Mouse (Mus musculus) midbrain, embryonic 11.5 days (tissue): Measurements from ENCODE around the gene Slc25a22. TPM values are rescaled to one million over a fixed set of nuclear protein-coding genes. Genes with fewer than 3 reads are reported as not detected.

Experiments
- ATAC-seq: fragments of 200-750 bp; cut with Nextera tagmentation; 2 replicates; pipeline ENCODE4 v1.8.0; 2017; ENCODE audit warnings: moderate TSS enrichment, moderate library complexity; ENCODE audit not compliant: low FRiP score
- DNase-seq: peaks from one replicate; pipeline ENCODE4 v3.0.0; 2015; ENCODE audit warnings: low spot score; ENCODE audit errors: missing footprints
- H3K27ac ChIP-seq: fragments of 300-500 bp; sonication (generic); 2 replicates; pipeline ENCODE4 v1.5.1; 2014; ENCODE audit warnings: low read depth, low read length
- H3K27me3 ChIP-seq: fragments of 300-500 bp; sonication (generic); 2 replicates; pipeline ENCODE4 v1.6.1; 2014; ENCODE audit warnings: mild to moderate bottlenecking, low read length, moderate library complexity, mixed read lengths; ENCODE audit not compliant: control insufficient read depth, insufficient read depth
- H3K36me3 ChIP-seq: fragments of 300-500 bp; sonication (generic); 2 replicates; pipeline ENCODE4 v1.6.1; 2014; ENCODE audit warnings: mild to moderate bottlenecking, low read length, moderate library complexity, mixed read lengths; ENCODE audit not compliant: control insufficient read depth, insufficient read depth
- H3K4me1 ChIP-seq: fragments of 300-500 bp; sonication (generic); 2 replicates; pipeline ENCODE4 v1.6.1; 2014; ENCODE audit warnings: low read length; ENCODE audit not compliant: control insufficient read depth, insufficient read depth
- H3K4me2 ChIP-seq: fragments of 300-500 bp; sonication (generic); 2 replicates; pipeline ENCODE4 v1.6.1; 2014; ENCODE audit warnings: mild to moderate bottlenecking, moderate library complexity
- H3K4me3 ChIP-seq: fragments of 300-500 bp; sonication (generic); 2 replicates; pipeline ENCODE4 v1.5.1; 2014; ENCODE audit warnings: low read depth, low read length
- H3K9ac ChIP-seq: fragments of 300-500 bp; sonication (generic); 2 replicates; pipeline ENCODE4 v1.6.1; 2014; ENCODE audit warnings: low read length
- H3K9me3 ChIP-seq: fragments of 300-500 bp; sonication (generic); 2 replicates; pipeline ENCODE4 v1.6.1; 2016; ENCODE audit warnings: low read length; ENCODE audit not compliant: control insufficient read depth
- WGBS: fragments of 180-500 bp; shearing (Covaris S2); extraction: QIAGEN DNeasy Blood & Tissue Kit; methylation state at CpG from one replicate; pipeline ENCODE4 v1.1.7; 2014; 5-methylcytosine and 5-hydroxymethylcytosine counted together
- polyA plus RNA-seq: library from polyadenylated mRNA; unstranded; fragments of >200 nt; fragmentation: Nextera tagmentation; extraction: Ambion mirVana; gene quantifications from 2 replicates; pipeline ENCODE4 v1.2.1, GENCODE M21; 2014

Gene Slc25a22
- polyA plus RNA-seq, 1 experiment from 2014 or later, result 31.9 TPM

DNA sequence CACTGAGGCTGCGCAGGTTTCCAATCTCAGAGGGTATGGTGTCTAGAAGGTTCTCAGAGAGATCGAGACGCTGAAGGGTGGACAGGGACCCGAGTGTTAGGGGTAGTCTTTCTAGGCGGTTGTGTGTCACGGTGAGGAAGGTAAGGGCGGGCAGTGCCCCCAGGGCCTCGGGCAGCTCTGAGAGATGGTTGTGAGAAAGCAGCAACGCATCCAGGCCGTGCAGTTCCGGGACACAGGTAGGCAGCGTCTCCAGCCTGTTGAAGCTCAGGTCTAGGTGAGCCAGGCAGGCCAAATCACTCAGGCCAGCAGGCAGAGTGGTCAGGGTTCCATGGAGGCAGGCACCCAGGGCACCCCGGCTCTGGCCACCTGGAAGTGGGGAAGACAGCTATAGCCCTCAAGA is 4.5 kb upstream of the Slc25a22 start:
- 0 out of 2 replicates have a peak, but pooled peaks cover 2% of the 10 kb centered on the region for H3K36me3 ChIP-seq
- H3K4me3 ChIP-seq, result no peak overlapping the region
- H3K27me3 ChIP-seq, result no peaks in the 10 kb centered on the region
- peak overlapping the region; percentile 70 for H3K9ac ChIP-seq
- WGBS, result 92% methylated on average over 13 of the region's 13 CpGs
- DNase-seq (peak; percentile 44), ATAC-seq (no peak)
- no peaks in the 10 kb centered on the region for H3K9me3 ChIP-seq
- no peak overlapping the region for H3K27ac ChIP-seq
- peaks cover 11% of the 10 kb centered on the region for H3K4me1 ChIP-seq
- peak overlapping the region; percentile 77 for H3K4me2 ChIP-seq

DNA sequence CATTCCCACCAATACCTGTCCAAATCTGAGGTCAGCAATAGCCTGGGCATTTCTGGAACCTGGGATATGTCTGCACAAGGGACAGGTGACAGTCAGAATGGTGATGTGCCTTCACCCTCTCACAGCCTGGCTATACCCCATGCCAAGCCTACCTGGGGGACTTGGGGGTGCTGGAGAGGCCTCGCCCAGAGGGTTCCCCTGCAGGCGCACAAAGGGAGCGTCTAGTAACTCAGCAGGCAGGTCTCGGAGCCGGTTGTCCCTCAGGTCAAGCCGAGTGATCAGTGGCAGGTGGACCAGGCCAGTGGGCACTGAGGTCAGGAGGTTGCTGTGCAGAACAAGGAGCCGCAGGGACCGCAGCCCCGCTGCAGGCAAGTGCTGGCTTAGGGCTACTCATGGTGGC is 3.8 kb upstream of the Slc25a22 start:
- DNase-seq (peak; percentile 69), ATAC-seq (no peak)
- H3K9me3 ChIP-seq, result no peaks in the 10 kb centered on the region
- H3K4me3 ChIP-seq, result no peak overlapping the region
- H3K36me3 ChIP-seq, result 0 out of 2 replicates have a peak, but pooled peaks cover 2% of the 10 kb centered on the region
- no peak overlapping the region for H3K4me2 ChIP-seq
- no peak overlapping the region for H3K9ac ChIP-seq
- H3K27ac ChIP-seq, result no peak overlapping the region
- WGBS, result 94% methylated on average over 9 of the region's 9 CpGs
- peaks cover 18% of the 10 kb centered on the region for H3K4me1 ChIP-seq
- H3K27me3 ChIP-seq, result no peaks in the 10 kb centered on the region

DNA sequence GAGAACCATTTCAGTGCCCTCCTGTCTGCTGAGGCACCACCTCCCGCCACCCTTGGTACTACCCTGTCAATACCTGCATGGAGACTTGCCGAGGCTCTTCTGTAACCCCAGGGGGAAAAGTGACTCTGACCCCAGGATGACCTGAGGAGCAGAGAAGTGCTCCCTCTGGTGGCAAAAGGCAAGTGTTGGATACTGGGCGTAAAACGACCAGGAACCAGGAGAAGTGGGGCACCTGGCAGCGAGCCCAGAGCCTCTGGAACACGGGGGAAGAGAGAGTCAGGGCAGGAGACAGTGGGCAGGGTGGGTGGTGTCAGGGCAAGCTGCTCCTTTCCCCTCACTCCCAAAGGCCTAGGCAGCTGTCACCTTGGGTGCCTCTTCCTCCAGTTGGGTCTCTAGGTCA is 2.9 kb upstream of the Slc25a22 start:
- peaks cover 24% of the 10 kb centered on the region for H3K4me1 ChIP-seq
- H3K27me3 ChIP-seq, result no peaks in the 10 kb centered on the region
- no peaks in the 10 kb centered on the region for H3K9me3 ChIP-seq
- H3K9ac ChIP-seq, result no peak overlapping the region
- H3K4me2 ChIP-seq, result no peak overlapping the region
- no peak overlapping the region for H3K4me3 ChIP-seq
- DNase-seq (peak; percentile 90), ATAC-seq (no peak)
- 0 out of 2 replicates have a peak, but pooled peaks cover 2% of the 10 kb centered on the region for H3K36me3 ChIP-seq
- no peak overlapping the region for H3K27ac ChIP-seq
- WGBS, result 34% methylated on average over 6 of the region's 6 CpGs

DNA sequence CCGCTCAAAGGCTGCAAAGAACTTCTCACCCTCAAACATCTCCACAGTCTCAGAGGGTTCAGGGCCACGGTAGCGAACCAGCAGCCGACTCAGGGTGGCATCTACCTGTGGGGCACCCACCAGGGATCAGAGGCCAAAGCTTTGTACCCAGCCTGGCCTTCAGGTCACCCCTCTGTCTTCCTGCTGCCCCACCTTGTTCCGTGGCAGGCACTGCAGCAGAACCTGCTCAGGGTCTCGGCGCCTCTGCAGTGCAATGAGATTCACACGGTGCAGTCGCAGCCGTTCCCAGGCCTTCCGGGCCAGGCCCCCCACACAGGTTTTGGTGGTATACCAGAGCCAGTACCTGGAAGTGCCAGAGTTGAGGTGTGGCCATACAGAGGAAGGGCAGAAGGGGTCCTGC is 2.1 kb upstream of the Slc25a22 start:
- H3K4me3 ChIP-seq, result no peak overlapping the region
- no peak overlapping the region for H3K4me2 ChIP-seq
- H3K27ac ChIP-seq, result no peak overlapping the region
- H3K9me3 ChIP-seq, result no peaks in the 10 kb centered on the region
- peak; percentile 35 for DNase-seq
- ATAC-seq, result no peak
- H3K4me1 ChIP-seq, result peaks cover 30% of the 10 kb centered on the region
- H3K27me3 ChIP-seq, result no peaks in the 10 kb centered on the region
- no peak overlapping the region for H3K9ac ChIP-seq
- H3K36me3 ChIP-seq, result 0 out of 2 replicates have a peak, but pooled peaks cover 2% of the 10 kb centered on the region
- WGBS, result 93% methylated on average over 11 of the region's 11 CpGs

DNA sequence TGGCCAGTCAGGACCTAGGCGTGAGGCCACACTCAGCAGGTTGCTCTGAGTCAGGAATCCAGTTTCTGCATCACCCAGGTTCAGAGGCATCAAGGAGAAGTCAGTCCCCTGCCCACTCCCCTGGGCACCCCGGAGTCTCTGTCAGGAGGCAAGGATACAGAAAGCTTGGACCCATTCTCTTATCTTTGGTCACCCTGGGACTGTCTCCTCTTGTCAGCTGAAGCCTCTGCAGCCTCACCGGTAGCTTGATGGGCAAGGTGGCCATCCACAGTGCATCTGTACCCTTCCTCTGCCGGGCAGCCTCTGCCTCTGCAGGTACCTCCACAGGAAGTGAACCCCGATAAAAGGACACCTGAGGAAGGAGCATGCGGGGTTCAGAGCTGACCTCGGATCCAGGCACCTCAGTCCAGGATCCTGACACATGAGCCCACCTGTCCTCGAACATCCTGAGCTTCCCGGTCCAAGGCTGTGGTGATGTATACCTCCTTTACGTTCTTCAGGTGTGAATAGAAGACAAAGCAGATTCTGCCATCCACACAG is 1.5 kb upstream of the Slc25a22 start:
- Histone ChIP-seq H3K4me2 (no peak overlapping the region), H3K4me3 (no peak overlapping the region), H3K9me3 (no peaks in the 10 kb centered on the region), H3K27me3 (no peaks in the 10 kb centered on the region), H3K36me3 (0 out of 2 replicates have a peak, but pooled peaks cover 2% of the 10 kb centered on the region), H3K9ac (no peak overlapping the region), H3K27ac (no peak overlapping the region), H3K4me1 (peaks cover 34% of the 10 kb centered on the region)
- WGBS, result 97% methylated on average over 10 of the region's 10 CpGs
- ATAC-seq, result no peak
- no peak for DNase-seq

DNA sequence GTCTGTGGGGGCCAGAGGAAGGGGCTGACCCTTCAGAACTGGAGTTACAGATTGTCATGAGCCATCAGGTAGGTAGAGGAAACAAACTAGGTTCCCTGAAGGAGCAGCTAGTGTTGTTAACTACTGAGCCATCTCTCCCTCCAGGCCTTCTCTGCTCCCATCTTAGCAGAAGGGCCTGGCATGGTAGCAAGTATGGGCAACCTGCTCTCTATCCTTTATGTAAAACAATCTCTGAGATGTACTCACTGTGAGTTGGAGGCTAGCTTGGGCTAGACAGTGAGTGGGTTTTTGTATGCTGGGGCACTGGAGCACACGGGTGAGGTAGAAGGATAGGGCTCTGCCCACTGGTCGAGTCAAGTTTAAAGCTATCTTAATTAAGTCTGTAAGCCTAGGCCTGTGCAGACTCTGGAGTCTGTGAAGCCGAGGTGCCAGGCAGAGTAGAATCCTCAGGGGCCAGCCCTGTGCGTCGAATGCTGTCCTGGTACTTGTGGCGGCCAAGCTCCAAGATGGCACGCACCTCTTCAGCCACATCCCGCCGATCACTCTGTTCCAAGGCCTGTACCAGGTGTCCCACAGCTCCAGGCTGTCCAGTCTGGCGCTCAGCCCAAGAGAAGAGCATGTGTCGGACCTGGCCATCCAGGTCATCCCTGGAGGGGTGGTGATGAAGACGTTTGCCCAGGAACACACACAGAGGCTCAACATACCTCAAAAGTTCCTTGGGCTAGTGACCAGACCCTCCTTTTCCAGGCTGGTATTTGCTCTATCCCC is 693 bp upstream of the Slc25a22 start:
- DNase-seq (peak; percentile 64), ATAC-seq (no peak)
- Histone ChIP-seq H3K4me2 (no peak overlapping the region), H3K4me1 (peaks cover 39% of the 10 kb centered on the region), H3K36me3 (0 out of 2 replicates have a peak, but pooled peaks cover 2% of the 10 kb centered on the region), H3K4me3 (no peak overlapping the region), H3K9me3 (no peaks in the 10 kb centered on the region), H3K27me3 (no peaks in the 10 kb centered on the region), H3K9ac (no peak overlapping the region), H3K27ac (no peak overlapping the region)
- WGBS, result 91% methylated on average over 12 of the region's 12 CpGs

DNA sequence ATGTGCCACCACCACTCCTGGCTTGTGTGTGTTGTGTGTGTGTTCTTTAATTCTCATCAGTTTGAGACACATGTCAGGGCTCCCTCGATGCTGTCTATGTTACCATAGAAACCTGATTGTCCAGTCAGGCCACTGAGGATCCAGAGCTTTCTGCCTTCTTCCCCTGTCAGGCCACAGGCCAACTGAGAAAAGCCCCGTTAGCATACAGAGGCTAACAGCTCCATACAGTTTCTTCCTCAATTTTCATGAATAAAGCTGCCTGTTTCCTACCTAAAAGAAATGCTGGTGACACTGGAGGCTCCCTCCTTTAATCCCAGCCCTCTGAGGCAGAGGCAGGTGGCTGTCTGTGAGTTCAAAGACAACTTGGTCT is 1.2 kb downstream of the Slc25a22 start:
- DNase-seq (no peak), ATAC-seq (no peak)
- H3K4me1 ChIP-seq, result peaks cover 30% of the 10 kb centered on the region
- H3K4me2 ChIP-seq, result peak overlapping the region; percentile 87
- no peak overlapping the region for H3K27ac ChIP-seq
- peak overlapping the region; percentile 81 for H3K9ac ChIP-seq
- H3K27me3 ChIP-seq, result no peaks in the 10 kb centered on the region
- H3K9me3 ChIP-seq, result no peaks in the 10 kb centered on the region
- peak overlapping the region; percentile 60 for H3K4me3 ChIP-seq
- H3K36me3 ChIP-seq, result peaks cover 2% of the 10 kb centered on the region; the same call in 1 of the 2 replicates
- WGBS, result 44% methylated on average over 2 of the region's 2 CpGs

DNA sequence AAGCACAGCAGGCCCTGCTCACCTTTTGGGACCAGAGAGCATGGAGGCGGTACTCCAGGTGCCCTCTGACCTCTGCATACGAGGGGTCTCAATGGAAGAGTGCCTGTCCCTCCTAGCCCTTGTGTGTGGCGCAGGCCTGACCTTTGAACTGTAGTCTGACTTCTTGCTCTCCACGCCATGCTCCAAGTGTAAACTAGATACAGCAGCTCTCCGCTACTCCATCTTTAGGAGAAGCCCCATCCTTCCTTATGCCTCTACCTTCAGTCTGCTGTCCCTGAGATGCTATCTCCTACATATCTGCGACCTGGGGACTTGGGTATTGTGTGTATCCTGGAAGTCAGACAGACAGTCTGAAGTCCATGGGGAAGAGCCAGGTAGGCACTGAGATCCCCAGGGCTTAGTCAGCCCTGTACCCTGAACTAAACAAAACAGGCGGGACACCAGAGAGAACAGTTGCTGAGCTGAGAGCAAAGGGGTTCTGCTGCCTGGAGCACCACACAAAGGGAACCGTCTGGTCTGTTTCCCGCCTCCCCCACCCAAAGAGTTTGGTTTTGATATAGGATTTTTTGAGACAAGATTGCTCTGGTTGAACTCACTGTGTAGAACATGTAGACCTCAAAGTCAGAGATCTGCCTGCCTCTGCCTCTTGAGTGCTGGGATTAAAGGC is 1.7 kb downstream of the Slc25a22 start:
- ATAC-seq (no peak), DNase-seq (peak; percentile 69)
- no peak overlapping the region for H3K27ac ChIP-seq
- WGBS, result 71% methylated on average over 9 of the region's 9 CpGs
- H3K36me3 ChIP-seq, result peaks cover 2% of the 10 kb centered on the region; the same call in 1 of the 2 replicates
- H3K4me3 ChIP-seq, result no peak overlapping the region
- H3K9ac ChIP-seq, result no peak overlapping the region
- no peaks in the 10 kb centered on the region for H3K27me3 ChIP-seq
- no peak overlapping the region for H3K4me2 ChIP-seq
- H3K4me1 ChIP-seq, result peaks cover 30% of the 10 kb centered on the region
- H3K9me3 ChIP-seq, result no peaks in the 10 kb centered on the region
